Mouse (Mus musculus): ENCODE measurements around the gene Thada. TPM values are rescaled to one million over a fixed set of nuclear protein-coding genes. Genes with fewer than 3 reads are reported as not detected.
"Not testable (repeated sequence)": the region's sequence is repeated elsewhere in the genome, so short reads cannot be mapped to it uniquely, and the experiment has no call there.

The Thada gene
- polyA plus RNA-seq, 1 experiment from 2014 or later, result 7.6 TPM

- Histone ChIP-seq H3K27ac (ENCODE audit: low read depth, low read length) (no peak overlapping the region), H3K27me3 (ENCODE audit: control insufficient read depth, insufficient read depth, low read length) (no peaks in the 10 kb centered on the region), H3K36me3 (ENCODE audit: control insufficient read depth, insufficient read depth, low read length) (no peaks in the 10 kb centered on the region), H3K9me3 (ENCODE audit: control insufficient read depth, low read length) (no peaks in the 10 kb centered on the region), H3K4me1 (ENCODE audit: control insufficient read depth, insufficient read depth, low read length) (no peaks in the 10 kb centered on the region), H3K4me3 (ENCODE audit: low read depth, low read length) (no peak overlapping the region), H3K9ac (ENCODE audit: low read length) (no peak overlapping the region), H3K4me2 (no peak overlapping the region)
- 94% methylated on average over 2 of the region's 2 CpGs for WGBS
- DNase-seq (ENCODE audit: low spot score, missing footprints) (peak; percentile 57), ATAC-seq (ENCODE audit: low FRiP score) (no peak)
Observed at GRCm38 (mm10) chr17:84239679-84240292, 226.2 kb downstream of the Thada start.

GRCm38 (mm10) chr17:84238174-84238573 lies 227.8 kb downstream of the Thada start:
- DNase-seq (ENCODE audit: low spot score, missing footprints), result no peak
- H3K4me2 ChIP-seq, result no peak overlapping the region
- H3K4me1 ChIP-seq (ENCODE audit: control insufficient read depth, insufficient read depth, low read length), result no peaks in the 10 kb centered on the region
- no peak overlapping the region for H3K4me3 ChIP-seq (ENCODE audit: low read depth, low read length)
- no peaks in the 10 kb centered on the region for H3K27me3 ChIP-seq (ENCODE audit: control insufficient read depth, insufficient read depth, low read length)
- no peaks in the 10 kb centered on the region for H3K9me3 ChIP-seq (ENCODE audit: control insufficient read depth, low read length)
- ATAC-seq (ENCODE audit: low FRiP score), result no peak
- H3K36me3 ChIP-seq (ENCODE audit: control insufficient read depth, insufficient read depth, low read length), result no peaks in the 10 kb centered on the region
- H3K27ac ChIP-seq (ENCODE audit: low read depth, low read length), result no peak overlapping the region
- 89% methylated on average over 1 of the region's 1 CpGs for WGBS
- no peak overlapping the region for H3K9ac ChIP-seq (ENCODE audit: low read length)

DNA sequence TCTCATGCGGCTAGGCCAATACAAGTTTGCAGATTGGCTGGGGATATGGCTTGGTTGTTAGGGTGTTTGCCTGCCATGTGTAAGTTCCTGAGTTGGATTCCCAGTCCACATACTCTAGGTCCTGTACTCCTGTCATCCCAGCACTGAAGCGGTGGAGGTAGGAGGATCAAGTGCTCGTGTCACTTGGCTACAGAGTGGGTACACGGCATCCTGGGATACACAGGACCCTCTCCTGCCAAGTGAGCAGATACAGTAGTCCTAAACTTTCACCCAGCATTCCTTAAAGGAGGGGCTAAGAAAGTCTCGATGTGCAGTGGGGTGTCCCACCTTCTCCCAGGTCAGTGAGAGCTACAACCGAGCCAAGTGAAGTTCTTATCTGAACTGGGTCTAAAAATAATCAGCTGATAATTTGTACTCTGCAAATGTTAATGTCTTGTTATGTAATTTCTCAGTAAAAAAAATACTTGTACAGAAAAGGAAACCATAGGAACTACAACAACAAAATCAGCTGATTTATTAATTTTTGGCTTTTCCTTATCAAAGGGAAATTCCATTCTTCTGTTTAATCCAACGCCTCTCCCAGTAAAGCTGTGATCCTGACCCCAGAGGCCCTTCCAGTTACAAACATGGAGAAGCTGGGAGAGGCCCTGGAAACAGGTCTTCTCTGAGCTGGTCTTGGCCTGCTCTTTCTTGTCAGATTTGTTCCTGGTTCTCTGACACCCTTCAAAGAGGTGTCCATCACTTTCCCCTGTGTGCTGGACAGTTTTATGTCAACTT lies 229.0 kb downstream of the Thada start:
- H3K9me3 ChIP-seq (ENCODE audit: control insufficient read depth, low read length), result no peaks in the 10 kb centered on the region
- no peak overlapping the region for H3K4me2 ChIP-seq
- WGBS, result 95% methylated on average over 7 of the region's 7 CpGs
- H3K27me3 ChIP-seq (ENCODE audit: control insufficient read depth, insufficient read depth, low read length), result no peaks in the 10 kb centered on the region
- H3K4me3 ChIP-seq (ENCODE audit: low read depth, low read length), result no peak overlapping the region
- peak; percentile 59 for DNase-seq (ENCODE audit: low spot score, missing footprints)
- H3K27ac ChIP-seq (ENCODE audit: low read depth, low read length), result no peak overlapping the region
- H3K4me1 ChIP-seq (ENCODE audit: control insufficient read depth, insufficient read depth, low read length), result no peaks in the 10 kb centered on the region
- no peak for ATAC-seq (ENCODE audit: low FRiP score)
- H3K36me3 ChIP-seq (ENCODE audit: control insufficient read depth, insufficient read depth, low read length), result no peaks in the 10 kb centered on the region
- H3K9ac ChIP-seq (ENCODE audit: low read length), result no peak overlapping the region

- Histone ChIP-seq H3K27ac (ENCODE audit: low read depth, low read length) (no peak overlapping the region), H3K4me3 (ENCODE audit: low read depth, low read length) (no peak overlapping the region), H3K4me1 (ENCODE audit: control insufficient read depth, insufficient read depth, low read length) (no peaks in the 10 kb centered on the region), H3K27me3 (ENCODE audit: control insufficient read depth, insufficient read depth, low read length) (no peaks in the 10 kb centered on the region), H3K4me2 (no peak overlapping the region), H3K36me3 (ENCODE audit: control insufficient read depth, insufficient read depth, low read length) (no peaks in the 10 kb centered on the region), H3K9ac (ENCODE audit: low read length) (no peak overlapping the region), H3K9me3 (ENCODE audit: control insufficient read depth, low read length) (no peaks in the 10 kb centered on the region)
- ATAC-seq (ENCODE audit: low FRiP score) (no peak), DNase-seq (ENCODE audit: low spot score, missing footprints) (no peak)
- WGBS, result 84% methylated on average over 4 of the region's 4 CpGs
Observed at GRCm38 (mm10) chr17:84235399-84235928, 230.5 kb downstream of the Thada start.

DNA sequence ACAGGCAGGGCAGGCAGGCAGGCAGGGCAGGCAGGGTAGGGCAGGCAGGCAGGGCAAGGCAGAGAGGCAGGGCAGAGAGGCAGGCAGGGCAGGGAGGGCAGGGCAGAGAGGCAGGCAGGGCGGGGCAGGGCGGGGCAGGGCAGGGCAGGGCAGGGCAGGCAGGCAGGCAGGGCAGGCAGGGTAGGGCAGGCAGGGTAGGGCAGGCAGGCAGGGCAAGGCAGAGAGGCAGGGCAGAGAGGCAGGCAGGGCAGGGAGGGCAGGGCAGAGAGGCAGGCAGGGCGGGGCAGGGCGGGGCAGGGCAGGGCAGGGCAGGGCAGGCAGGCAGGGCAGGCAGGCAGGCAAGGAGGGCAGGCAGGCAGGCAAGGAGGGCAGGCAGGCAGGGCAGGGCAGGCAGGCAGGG lies 231.2 kb downstream of the Thada start:
- H3K4me2 ChIP-seq; H3K27ac ChIP-seq (ENCODE audit: low read depth, low read length); H3K4me1 ChIP-seq (ENCODE audit: control insufficient read depth, insufficient read depth, low read length); H3K36me3 ChIP-seq (ENCODE audit: control insufficient read depth, insufficient read depth, low read length); H3K9ac ChIP-seq (ENCODE audit: low read length); ATAC-seq (ENCODE audit: low FRiP score); H3K4me3 ChIP-seq (ENCODE audit: low read depth, low read length); DNase-seq (ENCODE audit: low spot score, missing footprints); H3K27me3 ChIP-seq (ENCODE audit: control insufficient read depth, insufficient read depth, low read length); H3K9me3 ChIP-seq (ENCODE audit: control insufficient read depth, low read length): not testable (repeated sequence)
- WGBS, result no CpG with 5 or more reads among the region's 4 CpGs

DNA sequence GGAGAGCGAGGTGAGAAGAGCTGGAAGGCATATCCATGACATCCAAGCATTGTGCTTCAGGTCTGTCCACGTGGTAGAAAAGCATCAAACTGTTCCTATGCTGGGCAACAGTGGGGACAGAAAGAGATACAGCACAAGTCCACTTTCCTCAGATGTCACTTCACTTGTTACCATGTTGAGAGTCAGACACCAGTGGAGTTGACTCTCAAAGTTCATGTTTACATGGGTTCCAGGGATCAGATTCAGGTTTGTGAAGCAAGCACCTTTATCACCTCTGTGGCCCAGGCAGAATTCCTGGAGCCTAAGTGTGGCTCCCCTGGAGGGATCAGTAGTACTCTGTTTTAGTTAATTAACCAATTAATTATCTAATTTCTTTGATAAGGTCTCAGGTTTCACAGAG lies 232.2 kb downstream of the Thada start:
- Histone ChIP-seq H3K27ac (ENCODE audit: low read depth, low read length) (no peak overlapping the region), H3K4me2 (no peak overlapping the region), H3K36me3 (ENCODE audit: control insufficient read depth, insufficient read depth, low read length) (no peaks in the 10 kb centered on the region; the same call in 1 of the 2 replicates), H3K27me3 (ENCODE audit: control insufficient read depth, insufficient read depth, low read length) (no peaks in the 10 kb centered on the region), H3K4me3 (ENCODE audit: low read depth, low read length) (no peak overlapping the region), H3K4me1 (ENCODE audit: control insufficient read depth, insufficient read depth, low read length) (no peaks in the 10 kb centered on the region), H3K9me3 (ENCODE audit: control insufficient read depth, low read length) (no peaks in the 10 kb centered on the region), H3K9ac (ENCODE audit: low read length) (no peak overlapping the region)
- DNase-seq (ENCODE audit: low spot score, missing footprints) (no peak), ATAC-seq (ENCODE audit: low FRiP score) (no peak)
- WGBS, result 94% methylated on average over 2 of the region's 2 CpGs

- 86% methylated on average over 2 of the region's 2 CpGs for WGBS
- ATAC-seq (ENCODE audit: low FRiP score) (no peak), DNase-seq (ENCODE audit: low spot score, missing footprints) (peak; percentile 41)
- Histone ChIP-seq H3K4me3 (ENCODE audit: low read depth, low read length) (no peak overlapping the region), H3K36me3 (ENCODE audit: control insufficient read depth, insufficient read depth, low read length) (peaks cover 2% of the 10 kb centered on the region; the same call in 1 of the 2 replicates), H3K4me1 (ENCODE audit: control insufficient read depth, insufficient read depth, low read length) (no peaks in the 10 kb centered on the region), H3K9me3 (ENCODE audit: control insufficient read depth, low read length) (no peaks in the 10 kb centered on the region), H3K4me2 (no peak overlapping the region), H3K27me3 (ENCODE audit: control insufficient read depth, insufficient read depth, low read length) (no peaks in the 10 kb centered on the region), H3K27ac (ENCODE audit: low read depth, low read length) (no peak overlapping the region), H3K9ac (ENCODE audit: low read length) (no peak overlapping the region)
Observed at GRCm38 (mm10) chr17:84231361-84231760, 234.6 kb downstream of the Thada start.

DNA sequence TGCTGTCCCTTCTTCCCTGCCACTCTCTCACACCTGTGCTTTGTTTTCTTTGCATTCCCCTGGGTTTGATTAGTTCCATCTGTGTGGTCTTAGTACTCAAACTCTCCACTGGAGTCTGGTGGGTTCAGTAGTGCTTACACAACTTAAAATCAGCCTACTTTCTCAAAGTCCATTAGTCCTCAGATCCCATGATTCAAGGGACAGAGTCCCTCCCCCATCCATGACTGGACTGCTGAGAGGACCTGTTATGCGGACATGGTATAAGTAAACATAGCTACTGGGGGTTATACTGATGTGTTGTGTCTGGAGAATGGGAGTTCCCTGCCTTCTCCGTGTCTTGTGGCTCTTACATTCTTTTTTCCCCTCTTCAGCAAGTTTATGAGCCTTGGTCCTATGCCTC lies 237.8 kb downstream of the Thada start:
- peak; percentile 71 for DNase-seq (ENCODE audit: low spot score, missing footprints)
- ATAC-seq (ENCODE audit: low FRiP score), result no peak
- WGBS, result 84% methylated on average over 2 of the region's 2 CpGs
- H3K9me3 ChIP-seq (ENCODE audit: control insufficient read depth, low read length), result no peaks in the 10 kb centered on the region
- H3K36me3 ChIP-seq (ENCODE audit: control insufficient read depth, insufficient read depth, low read length), result peaks cover 2% of the 10 kb centered on the region; the same call in 1 of the 2 replicates
- no peak overlapping the region for H3K4me3 ChIP-seq (ENCODE audit: low read depth, low read length)
- no peak overlapping the region for H3K9ac ChIP-seq (ENCODE audit: low read length)
- H3K4me2 ChIP-seq, result no peak overlapping the region
- no peak overlapping the region for H3K27ac ChIP-seq (ENCODE audit: low read depth, low read length)
- no peaks in the 10 kb centered on the region for H3K27me3 ChIP-seq (ENCODE audit: control insufficient read depth, insufficient read depth, low read length)
- no peaks in the 10 kb centered on the region for H3K4me1 ChIP-seq (ENCODE audit: control insufficient read depth, insufficient read depth, low read length)

DNA sequence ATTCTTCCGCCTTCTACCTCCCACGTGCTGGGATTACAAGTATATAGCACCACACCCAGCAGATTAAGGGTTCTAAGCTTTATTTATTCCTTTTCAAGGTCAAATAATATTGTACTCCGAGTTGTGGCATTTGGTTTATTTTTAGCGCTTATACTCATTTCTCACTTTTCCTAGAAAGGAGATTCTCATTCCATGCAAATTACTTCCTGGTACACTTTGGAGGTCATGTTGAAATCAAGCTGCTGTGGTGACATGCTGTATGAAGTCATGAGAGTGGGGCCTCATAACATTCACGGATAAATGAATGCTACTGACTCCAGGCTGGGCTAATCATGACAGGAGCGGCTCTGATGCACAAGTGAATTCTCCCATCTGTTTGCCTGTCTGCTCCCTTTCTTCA lies 239.3 kb downstream of the Thada start:
- DNase-seq (ENCODE audit: low spot score, missing footprints), result peak; percentile 21
- H3K9ac ChIP-seq (ENCODE audit: low read length), result no peak overlapping the region
- H3K36me3 ChIP-seq (ENCODE audit: control insufficient read depth, insufficient read depth, low read length), result peaks cover 2% of the 10 kb centered on the region; the same call in 1 of the 2 replicates
- H3K27me3 ChIP-seq (ENCODE audit: control insufficient read depth, insufficient read depth, low read length), result no peaks in the 10 kb centered on the region
- no peak overlapping the region for H3K4me3 ChIP-seq (ENCODE audit: low read depth, low read length)
- H3K9me3 ChIP-seq (ENCODE audit: control insufficient read depth, low read length), result no peaks in the 10 kb centered on the region
- no peak overlapping the region for H3K27ac ChIP-seq (ENCODE audit: low read depth, low read length)
- H3K4me1 ChIP-seq (ENCODE audit: control insufficient read depth, insufficient read depth, low read length), result no peaks in the 10 kb centered on the region
- H3K4me2 ChIP-seq, result no peak overlapping the region
- ATAC-seq (ENCODE audit: low FRiP score), result no peak
- 83% methylated on average over 6 of the region's 6 CpGs for WGBS

All from midbrain, embryonic 11.5 days (tissue).